Comparison of ENCODE assay signal across 9 mouse cellular contexts in the genomic region with DNA sequence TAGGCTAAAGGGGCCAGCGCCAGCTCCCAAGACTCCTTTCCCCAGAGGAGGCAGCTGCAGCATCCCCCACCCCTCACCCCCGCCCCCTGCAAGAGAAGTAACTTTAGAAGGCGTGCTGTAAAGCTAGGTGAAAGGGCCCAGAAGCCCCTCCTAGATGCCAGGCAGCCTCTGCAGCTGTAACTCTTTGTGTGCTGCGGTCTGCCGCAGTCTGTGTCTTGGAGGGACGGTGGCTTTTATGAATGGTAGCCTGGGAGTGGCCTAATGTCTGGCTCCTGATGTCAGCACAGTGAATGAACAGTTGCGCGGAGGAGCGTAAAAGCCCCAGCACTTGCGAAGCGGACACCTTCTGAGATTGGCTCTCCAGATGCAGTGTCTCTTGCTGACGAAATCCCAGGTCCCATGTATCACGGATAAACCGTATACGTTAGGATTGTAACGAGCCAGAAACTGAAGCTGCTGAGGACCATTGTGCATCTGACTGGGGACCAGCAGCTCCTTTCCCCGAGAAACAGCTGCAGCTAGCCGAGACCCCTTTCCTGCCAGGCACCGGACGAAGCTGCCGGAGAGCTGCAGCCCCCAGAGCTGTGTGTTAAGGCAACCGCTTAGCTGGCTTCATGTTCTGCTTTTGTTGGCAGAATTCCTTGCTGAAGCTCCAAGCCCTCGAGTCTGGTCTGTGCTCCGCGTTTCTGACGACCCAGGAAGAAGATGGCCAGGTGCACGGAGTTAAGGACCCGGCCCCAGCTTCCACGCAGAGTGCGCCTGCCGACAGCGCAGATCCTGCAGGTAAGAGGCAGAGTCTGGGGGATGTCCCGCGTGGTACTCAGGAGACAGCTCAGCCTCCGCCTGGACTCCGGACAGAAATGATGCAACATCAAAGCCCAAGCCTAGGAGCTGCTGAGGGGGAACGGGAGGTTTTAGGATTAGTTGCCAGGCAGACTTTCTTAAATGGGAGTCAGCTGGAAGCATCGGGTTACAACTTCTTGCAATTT.
A peak's percentile ranks its signal among the peaks of the same experiment; 100 is the strongest.
DNase-seq lines count a peak whose midpoint lies in the region; ATAC-seq and TF ChIP-seq lines count a peak whose summit lies in the region.
"Had no signal": no experiment of that assay in that cellular context is flagged by ENCODE, and none has a peak within 500 bp of the region (broad histone marks: within the 10 kb centered on the region; RNA-seq: fewer than 3 reads in every experiment).

No protein-coding gene starts in this region.

- peak overlapping the region; percentile 94 for H3K4me2 ChIP-seq in midbrain, embryonic 11.5 days
- peak overlapping the region; percentile 93 for H3K4me2 ChIP-seq in stomach, embryonic 14.5 days (replicated peaks; ENCODE audit: low read depth, low read length)

- H3K9me3 ChIP-seq in embryonic facial prominence, embryonic 10.5 days = no peaks in the 10 kb centered on the region
- no peaks in the 10 kb centered on the region for H3K9me3 ChIP-seq in midbrain, embryonic 11.5 days (ENCODE audit: control insufficient read depth, low read length)
- no peaks in the 10 kb centered on the region for H3K9me3 ChIP-seq in stomach, embryonic 14.5 days (ENCODE audit: control insufficient read depth, low read depth, low read length)

- H3K4me3 ChIP-seq in testis, adult 2 months (ENCODE audit: control insufficient read depth, low read depth, low read length) = peak overlapping the region; percentile 27
- H3K4me3 ChIP-seq in embryonic facial prominence, embryonic 10.5 days = peak overlapping the region; percentile 62
- H3K4me3 ChIP-seq in midbrain, embryonic 11.5 days (ENCODE audit: low read depth, low read length) = peak overlapping the region; percentile 42
- peak overlapping the region; percentile 36 for H3K4me3 ChIP-seq in stomach, embryonic 14.5 days (ENCODE audit: low read depth, low read length)

- under 1% methylated on average over 38 of the region's 38 CpGs for WGBS in embryonic facial prominence, embryonic 10.5 days
- WGBS in midbrain, embryonic 11.5 days = under 1% methylated on average over 38 of the region's 38 CpGs
- under 1% methylated on average over 38 of the region's 38 CpGs for whole genome bisulfite sequencing in stomach, embryonic 14.5 days

- ATAC-seq in midbrain, embryonic 11.5 days (ENCODE audit: low FRiP score) = peak; percentile 91
- no peak for ATAC-seq in stomach, embryonic 14.5 days (ENCODE audit: insufficient number of reproducible peaks, insufficient read depth, low FRiP score, low read depth)

- TF ChIP-seq POLR2A in testis, adult 2 months (IDR thresholded peaks at IDR 0.05; ENCODE audit: control insufficient read depth, low read depth, low read length) = no peak

- TF ChIP-seq CTCF in testis, adult 2 months (IDR thresholded peaks at IDR 0.05; ENCODE audit: control insufficient read depth, insufficient read depth, insufficient replicate concordance, low read depth, low read length) = no peak

- no peaks in the 10 kb centered on the region; the same call in 1 of the 2 replicates for H3K36me3 ChIP-seq in testis, adult 2 months (ENCODE audit: control insufficient read depth, insufficient read depth, low read length)
- H3K36me3 ChIP-seq in embryonic facial prominence, embryonic 10.5 days (replicated peaks) = no peaks in the 10 kb centered on the region; the same call in 1 of the 2 replicates
- H3K36me3 ChIP-seq in midbrain, embryonic 11.5 days (ENCODE audit: control insufficient read depth, insufficient read depth, low read length) = no peaks in the 10 kb centered on the region
- no peaks in the 10 kb centered on the region for H3K36me3 ChIP-seq in stomach, embryonic 14.5 days (ENCODE audit: control insufficient read depth, insufficient read depth, low read length)

- H3K4me1 ChIP-seq in testis, adult 2 months (ENCODE audit: control insufficient read depth, insufficient read depth, low read length) = peaks cover 10% of the 10 kb centered on the region; the same call in 1 of the 2 replicates
- peaks cover 26% of the 10 kb centered on the region for H3K4me1 ChIP-seq in embryonic facial prominence, embryonic 10.5 days
- H3K4me1 ChIP-seq in midbrain, embryonic 11.5 days (ENCODE audit: control insufficient read depth, insufficient read depth, low read length) = peaks cover 13% of the 10 kb centered on the region
- H3K4me1 ChIP-seq in stomach, embryonic 14.5 days (ENCODE audit: control insufficient read depth, insufficient read depth, low read length) = peaks cover 13% of the 10 kb centered on the region

- no peaks in the 10 kb centered on the region for H3K27me3 ChIP-seq in testis, adult 2 months (ENCODE audit: control insufficient read depth, insufficient read depth, low read length)
- H3K27me3 ChIP-seq in embryonic facial prominence, embryonic 10.5 days (replicated peaks; ENCODE audit: low read depth, poor library complexity, severe bottlenecking) = peaks cover 19% of the 10 kb centered on the region
- H3K27me3 ChIP-seq in midbrain, embryonic 11.5 days (ENCODE audit: control insufficient read depth, insufficient read depth, low read length) = no peaks in the 10 kb centered on the region
- H3K27me3 ChIP-seq in stomach, embryonic 14.5 days (ENCODE audit: control insufficient read depth, insufficient read depth, low read length) = 0 out of 2 replicates have a peak, but pooled peaks cover 5% of the 10 kb centered on the region

- peak overlapping the region; percentile 63 for H3K9ac ChIP-seq in midbrain, embryonic 11.5 days (ENCODE audit: low read length)
- no peak overlapping the region for H3K9ac ChIP-seq in stomach, embryonic 14.5 days (replicated peaks; ENCODE audit: low read depth, low read length)

- DNase-seq in testis, postnatal 14 days (ENCODE audit: low spot score) = no peak
- DNase-seq in embryonic facial prominence, embryonic 10.5 days (ENCODE audit: low spot score) = peak; percentile 73
- peak; percentile 39 to 61 for DNase-seq in heart, adult 9 months (ENCODE audit: low spot score in 2 of 2)
- peak; percentile 36 to 50 for DNase-seq in kidney, postnatal 4 days
- peak; percentile 96 for DNase-seq in midbrain, embryonic 11.5 days (ENCODE audit: low spot score, missing footprints)
- no peak for DNase-seq in thymus, postnatal 4 days

- no peak overlapping the region for H3K27ac ChIP-seq in testis, adult 2 months (ENCODE audit: control insufficient read depth, insufficient read depth, low read depth, low read length)
- peak overlapping the region; percentile 78 for H3K27ac ChIP-seq in embryonic facial prominence, embryonic 10.5 days (replicated peaks)
- H3K27ac ChIP-seq in midbrain, embryonic 11.5 days (ENCODE audit: low read depth, low read length) = peak overlapping the region; percentile 57; the same call in 1 of the 2 replicates
- no peak overlapping the region for H3K27ac ChIP-seq in stomach, embryonic 14.5 days (ENCODE audit: low read length)
- H3K27ac ChIP-seq: macrophage had no signal

Comparison
In these comparisons a context has a peak if more than half of its experiments do, and no peak if none do; other contexts are left out.
1. H3K27ac ChIP-seq: peak in embryonic facial prominence, embryonic 10.5 days (single experiment) and midbrain, embryonic 11.5 days (single experiment); none in testis, adult 2 months (single experiment) and stomach, embryonic 14.5 days (single experiment).
2. DNase-seq: peak in embryonic facial prominence, embryonic 10.5 days (single experiment), heart, adult 9 months (2 of 2), kidney, postnatal 4 days (2 of 2) and midbrain, embryonic 11.5 days (single experiment); none in testis, postnatal 14 days (single experiment) and thymus, postnatal 4 days (single experiment).
3. Peak in every context shown above with its lines, with median percentiles within 50 percentile points of each other: H3K4me3 ChIP-seq.